Mouse (Mus musculus): ENCODE measurements around the gene Zfyve21.
A peak's percentile ranks its signal among the peaks of the same experiment; 100 is the strongest.

The Zfyve21 gene

DNA sequence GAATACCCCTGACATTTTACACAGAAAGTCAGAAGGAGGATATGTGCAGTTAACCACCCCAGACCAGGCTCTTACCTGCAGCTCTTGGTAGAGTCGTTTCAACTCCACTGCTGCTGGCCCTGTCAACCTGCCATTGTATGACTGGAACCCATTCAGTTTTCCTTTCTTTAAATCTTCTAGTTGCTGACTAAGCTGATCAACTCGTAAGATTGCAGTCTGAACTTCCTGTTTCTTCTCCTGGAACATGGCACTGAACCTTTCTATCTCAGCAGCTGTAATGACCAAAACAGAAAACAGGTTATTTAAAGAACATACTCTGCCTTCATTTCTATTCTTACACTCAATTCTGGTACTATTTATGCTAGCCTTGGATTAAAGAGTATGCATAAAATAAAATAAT is 29.5 kb downstream of the Zfyve21 start:
- no peak for DNase-seq (ENCODE audit: low spot score in 2 of 2)

DNA sequence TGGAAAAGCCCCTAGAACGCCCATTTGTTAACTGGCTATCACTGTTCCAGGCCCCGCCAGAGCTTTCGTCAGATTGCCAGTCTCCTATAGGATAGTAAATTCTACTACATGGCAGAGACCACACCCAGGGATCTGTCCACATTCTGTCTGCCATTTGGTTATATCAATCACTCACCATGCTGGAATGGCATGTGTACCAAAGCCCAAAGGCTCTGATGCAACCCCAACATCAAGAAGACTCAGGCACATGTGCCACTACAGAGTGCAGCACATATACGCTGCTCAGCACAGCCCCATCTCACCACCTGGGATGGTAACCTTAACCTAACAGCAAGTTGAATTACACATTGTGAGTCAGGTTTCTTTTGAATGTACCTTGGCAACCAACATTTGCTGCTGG is 32.0 kb downstream of the Zfyve21 start:
- DNase-seq (ENCODE audit: low spot score in 2 of 2) = no peak

DNA sequence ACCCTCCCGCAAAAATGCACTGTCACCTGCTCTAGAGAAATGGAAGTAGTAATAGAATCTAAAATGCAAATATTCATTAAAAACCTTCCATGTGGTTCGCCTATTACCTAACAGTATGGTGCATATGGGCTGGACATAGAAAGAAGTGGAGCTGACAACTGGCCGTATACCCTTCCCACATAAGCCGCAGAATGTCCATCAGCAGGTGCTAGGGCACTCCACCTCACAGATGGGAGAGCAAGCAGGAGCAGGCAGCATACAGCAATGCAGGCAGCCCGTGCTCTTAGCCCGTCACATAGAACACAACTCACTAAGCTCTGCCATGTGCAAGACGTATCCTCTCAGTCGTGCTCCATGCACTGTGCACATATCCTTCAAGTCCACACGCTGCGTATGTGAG is 32.8 kb downstream of the Zfyve21 start:
- no peak for DNase-seq (ENCODE audit: low spot score in 2 of 2)

- peak in 1 of 2 experiments; percentile 35 for DNase-seq (ENCODE audit: low spot score in 2 of 2)
Observed at GRCm38 (mm10) chr12:111848300-111848798, 34.4 kb downstream of the Zfyve21 start.

DNA sequence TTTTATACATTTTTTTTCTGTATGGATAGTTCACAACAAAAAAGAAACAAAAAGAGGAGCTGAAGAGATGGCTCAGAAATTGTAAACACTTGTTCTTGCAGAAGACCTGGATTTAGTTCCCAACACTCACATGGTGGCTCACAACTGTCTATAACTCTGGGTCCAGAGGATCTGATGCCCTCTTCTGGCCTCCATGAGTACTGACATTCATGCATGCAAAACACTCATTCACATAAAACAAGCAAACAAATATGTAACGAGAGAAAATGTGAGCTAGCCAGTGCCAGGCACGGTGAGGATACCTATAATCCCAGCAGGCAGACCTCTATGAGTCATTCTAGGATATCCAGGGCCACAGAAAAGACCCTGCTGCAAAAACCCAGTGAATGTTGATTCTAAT is 37.3 kb downstream of the Zfyve21 start:
- no peak for DNase-seq (ENCODE audit: low spot score in 2 of 2)

DNA sequence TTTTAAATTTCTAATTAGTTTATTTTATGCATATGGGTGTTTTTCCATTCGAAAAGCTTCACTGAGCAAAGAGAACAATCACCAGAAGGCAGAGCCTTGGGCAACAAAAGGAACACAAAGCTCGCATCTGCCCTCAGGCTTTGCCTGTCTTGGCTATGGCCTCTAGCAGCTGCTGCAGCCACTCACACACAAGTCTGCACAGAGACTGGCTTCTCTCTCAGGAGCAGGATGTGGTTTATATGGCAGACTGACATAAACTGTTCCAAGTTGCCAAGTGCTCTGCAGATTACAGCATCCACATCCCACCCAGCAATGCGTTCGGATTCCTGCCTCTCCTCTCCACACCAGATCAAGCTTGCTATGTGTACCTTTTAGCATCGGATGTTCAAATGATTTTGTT is 37.8 kb downstream of the Zfyve21 start:
- no peak for DNase-seq (ENCODE audit: low spot score in 2 of 2)

GRCm38 (mm10) chr12:111853011-111853436 is 39.1 kb downstream of the Zfyve21 start:
- DNase-seq (ENCODE audit: low spot score in 2 of 2) = no peak

- no peak for DNase-seq (ENCODE audit: low spot score in 2 of 2)
Observed at GRCm38 (mm10) chr12:111853546-111853945, 39.6 kb downstream of the Zfyve21 start.

DNA sequence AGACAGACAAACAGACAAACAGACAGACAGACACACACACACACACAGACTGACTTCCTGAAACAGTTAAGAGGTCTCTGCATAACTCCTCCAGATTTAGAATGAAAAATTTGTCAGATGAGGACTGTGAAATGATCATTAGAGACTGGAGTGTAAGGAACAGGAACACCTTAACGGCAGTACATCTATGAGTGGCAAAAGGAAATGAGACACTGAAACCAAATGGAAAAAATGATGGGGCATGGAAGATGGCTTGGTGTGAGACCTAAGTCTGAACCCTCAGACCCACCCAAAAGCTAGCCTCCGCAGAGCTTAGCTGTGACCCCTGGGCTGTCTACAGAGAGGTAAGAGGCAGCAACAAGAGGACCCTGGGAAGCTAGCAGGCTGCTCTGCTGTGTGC is 41.5 kb downstream of the Zfyve21 start:
- DNase-seq (ENCODE audit: low spot score in 2 of 2) = no peak

DNA sequence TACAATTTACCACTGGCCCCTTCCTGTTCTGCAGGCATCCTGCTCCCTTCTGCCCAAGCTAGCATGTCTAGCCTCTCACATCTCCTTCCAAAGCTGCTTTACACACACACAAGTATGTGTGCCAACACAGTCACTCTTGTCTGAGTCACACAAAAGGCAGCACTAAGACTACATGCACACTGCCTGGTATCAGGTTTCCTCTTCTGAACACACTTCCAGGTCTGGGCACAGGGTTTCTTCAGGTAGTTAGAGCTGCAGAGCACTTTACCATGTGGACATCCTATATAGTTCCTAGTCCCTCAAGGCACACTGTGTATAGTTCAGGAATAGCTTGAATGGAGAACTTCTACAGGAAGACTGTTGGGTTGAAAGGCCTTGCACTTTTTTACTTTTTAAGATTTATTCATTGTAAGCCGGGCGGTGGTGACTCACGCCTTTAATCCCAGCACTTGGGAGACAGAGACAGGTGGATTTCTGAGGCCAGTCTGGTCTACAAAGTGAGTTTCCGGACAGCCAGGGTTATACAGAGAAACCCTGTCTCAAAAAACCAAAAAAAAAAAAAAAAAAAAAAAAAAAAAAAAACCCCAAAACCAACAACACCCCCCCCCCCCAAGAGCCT is 50.3 kb downstream of the Zfyve21 start:
- no peak for DNase-seq (ENCODE audit: low spot score in 2 of 2)

GRCm38 (mm10) chr12:111869806-111870205 is 55.8 kb downstream of the Zfyve21 start:
- DNase-seq (ENCODE audit: low spot score in 2 of 2) = no peak

DNA sequence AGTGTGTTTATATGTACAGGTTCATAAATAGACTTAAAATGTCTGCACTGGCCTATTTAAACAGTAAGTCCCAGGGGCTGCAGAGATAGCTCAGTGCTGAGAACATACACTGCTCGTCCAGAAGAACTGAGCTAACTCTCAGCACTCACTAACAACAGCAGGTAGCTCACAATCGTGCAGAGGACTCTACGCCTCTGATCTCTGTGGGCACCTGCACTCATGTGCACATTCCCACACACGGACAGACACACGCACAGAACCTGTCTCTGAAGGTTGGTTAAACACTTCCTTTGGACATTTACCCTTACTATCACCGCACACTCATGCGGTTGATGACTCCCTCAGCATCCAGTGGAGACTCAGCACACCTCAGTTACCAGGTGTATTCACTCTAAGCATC is 56.8 kb downstream of the Zfyve21 start:
- no peak for DNase-seq (ENCODE audit: low spot score in 2 of 2)

GRCm38 (mm10) chr12:111872079-111872478 is 58.1 kb downstream of the Zfyve21 start:
- DNase-seq (ENCODE audit: low spot score in 2 of 2) = no peak

- no peak for DNase-seq (ENCODE audit: low spot score in 2 of 2)
Observed at GRCm38 (mm10) chr12:111874601-111875140, 60.7 kb downstream of the Zfyve21 start.

DNA sequence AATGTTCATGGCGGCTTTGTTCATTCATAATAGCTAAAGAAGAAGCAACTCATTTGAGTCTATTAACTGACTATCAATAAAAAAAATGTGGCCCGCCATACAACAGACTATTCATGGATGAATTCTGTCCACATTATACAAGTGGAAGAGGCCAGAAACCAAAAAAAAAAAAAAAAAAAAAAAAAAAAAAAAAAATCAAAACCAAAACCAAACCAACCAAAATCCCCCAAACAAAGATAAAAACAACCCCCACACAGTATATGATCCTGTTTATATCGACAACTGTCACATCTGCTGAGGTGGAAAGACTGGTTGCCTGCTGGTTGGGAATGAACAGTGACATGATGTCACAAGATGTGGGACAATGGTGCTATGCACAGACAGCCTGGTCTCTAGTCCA is 61.5 kb downstream of the Zfyve21 start:
- DNase-seq (ENCODE audit: low spot score in 2 of 2) = no peak

- DNase-seq (ENCODE audit: low spot score in 2 of 2) = peak in 1 of 2 experiments; percentile 80
Observed at GRCm38 (mm10) chr12:111878213-111878612, 64.2 kb downstream of the Zfyve21 start.
